Mouse (Mus musculus): ENCODE data around the gene Gpn3.

DNA sequence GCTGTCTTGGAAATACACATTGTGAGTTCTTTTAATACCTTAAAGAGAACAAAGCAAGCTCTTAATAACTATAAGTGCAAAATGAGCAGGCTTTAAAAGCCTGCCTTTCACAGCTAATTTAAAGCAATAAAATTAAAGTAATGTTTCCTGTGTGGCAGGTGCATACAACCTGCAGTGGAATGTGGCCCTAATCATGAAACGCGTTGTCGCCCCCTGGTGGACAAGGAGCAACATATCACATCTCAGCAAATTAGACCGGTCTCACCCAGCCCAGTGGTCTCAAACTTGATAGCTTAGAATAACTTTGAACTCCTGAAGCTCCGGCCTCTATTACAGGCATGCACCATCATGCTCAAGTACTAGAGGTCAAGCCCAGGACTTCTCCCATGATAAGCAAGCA lies 27.4 kb upstream of the Gpn3 start:
- TF ChIP-seq GATA1 (IDR thresholded peaks at IDR 0.05; ENCODE audit: borderline replicate concordance, low read length), result no peak
- TF ChIP-seq FLI1 (IDR thresholded peaks at IDR 0.05; ENCODE audit: low read length), result no peak

All from megakaryocyte, embryonic 14.5 days (primary cell).